Mouse (Mus musculus): ENCODE results near the gene Lrp6.

Gene Lrp6

GRCm38 (mm10) chr6:134566818-134567485 lies at the start of gene Lrp6:
Lrp6 (minus strand) TSS chr6:134566965.
- peak; percentile 65 for DNase-seq (ENCODE audit: low read depth)

GRCm38 (mm10) chr6:134614723-134615648 lies 48.2 kb upstream of the Lrp6 start:
- peak; percentile 77 for DNase-seq (ENCODE audit: low read depth)

GRCm38 (mm10) chr6:134614322-134614721 lies 47.6 kb upstream of the Lrp6 start:
- DNase-seq (ENCODE audit: low read depth): no peak

DNA sequence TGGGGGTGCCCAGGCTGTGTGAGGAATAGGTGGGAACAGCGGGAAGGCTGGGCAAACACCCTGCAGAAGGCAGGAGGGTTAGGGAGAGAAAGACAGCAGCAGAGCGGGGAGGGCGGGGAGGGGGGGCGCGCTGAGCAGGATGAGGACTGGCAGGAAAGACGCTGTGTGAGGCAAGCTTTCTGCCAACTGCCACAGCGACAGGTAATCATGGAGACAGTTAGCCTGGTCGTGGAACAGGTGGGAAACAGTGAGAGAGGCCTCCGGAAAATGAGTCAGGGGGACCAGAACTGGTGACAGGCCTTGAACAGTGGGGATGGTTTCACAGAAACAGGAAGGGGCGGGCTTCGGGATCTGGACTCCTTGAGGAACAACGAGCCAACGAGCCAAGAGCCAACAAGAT lies 45.1 kb upstream of the Lrp6 start:
- DNase-seq (ENCODE audit: low read depth): no peak

- DNase-seq (ENCODE audit: low read depth): no peak
These were observed 43.6 kb upstream of the Lrp6 start for GRCm38 (mm10) chr6:134610380-134610779.

DNA sequence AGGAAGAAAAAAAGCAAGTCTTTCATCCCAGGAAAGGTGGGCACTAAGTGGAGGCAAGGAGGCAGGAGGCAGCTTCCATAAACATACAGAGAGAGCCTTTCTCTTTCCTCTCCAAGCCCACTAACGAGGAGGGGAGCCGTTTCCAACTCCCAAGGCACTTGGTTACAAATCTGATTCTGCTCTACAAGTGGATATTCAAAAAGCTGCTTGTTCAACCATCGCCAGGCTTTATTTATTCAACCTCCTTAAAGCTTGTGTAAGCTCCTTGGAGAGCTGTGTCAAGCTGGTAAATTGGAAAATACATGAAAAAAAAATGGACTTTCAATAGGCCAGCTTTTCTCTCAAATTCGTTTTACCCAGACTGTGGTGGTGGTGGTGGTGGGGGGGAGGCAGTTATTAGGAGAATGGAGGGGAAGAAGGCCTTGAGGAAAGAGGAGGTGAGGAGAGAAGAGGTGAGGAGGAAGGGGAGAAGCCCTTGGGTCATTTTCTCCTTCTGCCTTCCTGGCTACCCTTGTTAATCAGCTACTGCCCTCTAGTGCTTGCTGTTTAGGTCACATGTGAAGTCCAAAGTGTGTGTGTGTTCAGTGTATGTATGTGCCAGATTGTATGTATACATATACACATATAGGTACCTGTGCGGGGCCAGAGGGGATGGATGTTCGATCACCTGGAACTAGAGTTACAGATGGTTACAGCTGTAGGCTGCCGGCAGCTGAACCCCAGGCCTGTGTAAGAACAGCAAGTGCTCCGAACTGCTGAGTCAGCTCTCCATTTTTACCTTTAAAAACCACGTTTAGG lies 40.4 kb upstream of the Lrp6 start:
- DNase-seq (ENCODE audit: low read depth): peak; percentile 21

DNA sequence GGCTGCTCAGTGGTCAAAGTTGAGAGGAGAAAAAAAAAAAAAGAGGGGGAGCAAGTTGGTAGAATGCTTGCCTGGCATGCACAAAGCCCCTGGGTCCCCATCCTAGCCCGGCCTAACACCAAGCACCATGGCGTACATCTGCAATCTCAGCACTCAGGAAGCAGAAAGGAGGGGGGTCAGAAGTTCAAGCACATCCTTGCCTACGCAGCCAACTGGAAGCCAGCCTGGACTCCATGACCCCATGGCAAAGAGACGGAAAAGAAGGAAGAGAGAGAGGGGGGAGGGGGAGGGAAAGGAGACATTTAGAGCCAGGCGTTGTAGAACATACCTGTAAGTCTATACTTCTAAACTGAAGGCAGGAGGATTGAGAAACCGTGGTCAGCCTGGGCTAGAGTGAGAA lies 39.8 kb upstream of the Lrp6 start:
- no peak for DNase-seq (ENCODE audit: low read depth)

DNA sequence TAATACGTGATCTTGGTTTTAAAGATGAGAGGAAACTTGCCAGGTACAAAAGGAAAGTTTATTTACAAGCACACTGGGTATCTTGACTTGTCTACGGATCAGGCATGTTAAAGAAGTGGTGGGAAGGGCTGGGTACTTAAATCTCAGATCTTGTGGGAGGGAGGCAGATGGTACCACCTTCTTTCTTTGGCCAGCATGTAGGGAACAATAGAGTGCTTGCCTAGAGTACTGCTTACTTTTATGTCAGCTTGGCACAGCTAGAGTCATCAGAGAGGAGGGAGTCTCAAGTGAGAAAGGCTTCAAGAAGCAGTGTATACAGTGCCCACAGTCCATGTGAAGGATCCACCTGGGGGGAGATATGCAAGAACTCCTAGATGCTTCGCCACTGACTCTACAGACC lies 38.4 kb upstream of the Lrp6 start:
- DNase-seq (ENCODE audit: low read depth): no peak

DNA sequence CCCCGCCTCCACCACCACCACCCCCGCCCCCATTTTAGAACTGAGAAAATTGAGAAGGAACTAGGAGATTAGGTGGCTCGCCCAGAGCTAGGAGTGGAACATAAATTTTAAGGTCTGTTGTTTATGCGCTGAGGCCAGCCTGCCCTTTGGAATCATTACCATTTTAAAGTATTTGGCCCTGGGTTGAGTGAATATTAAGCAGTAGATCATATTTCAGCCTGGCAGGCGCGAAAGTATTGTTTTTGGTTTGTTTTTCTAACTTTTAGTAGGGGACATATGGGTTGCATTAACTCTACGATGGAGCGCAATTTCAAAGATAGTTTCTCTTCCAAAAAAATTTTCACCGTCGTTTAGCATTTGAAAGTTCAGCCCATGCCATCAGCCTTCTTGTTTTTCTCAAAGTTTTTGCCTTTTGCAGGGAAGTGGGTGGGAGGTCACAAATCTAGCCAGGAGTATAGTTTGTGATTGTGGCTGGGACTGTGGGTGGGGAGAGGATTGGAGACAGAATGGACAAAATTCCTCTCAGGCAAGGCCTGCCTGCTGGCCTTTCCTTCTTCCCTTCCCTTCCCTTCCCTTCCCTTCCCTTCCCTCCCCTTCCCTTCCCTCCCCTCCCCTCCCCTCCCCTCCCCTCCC lies 35.7 kb upstream of the Lrp6 start:
- DNase-seq (ENCODE audit: low read depth): no peak

GRCm38 (mm10) chr6:134601766-134602165 lies 35.0 kb upstream of the Lrp6 start:
- no peak for DNase-seq (ENCODE audit: low read depth)

- peak; percentile 31 for DNase-seq (ENCODE audit: low read depth)
These were observed 34.4 kb upstream of the Lrp6 start for GRCm38 (mm10) chr6:134601130-134601529.

DNA sequence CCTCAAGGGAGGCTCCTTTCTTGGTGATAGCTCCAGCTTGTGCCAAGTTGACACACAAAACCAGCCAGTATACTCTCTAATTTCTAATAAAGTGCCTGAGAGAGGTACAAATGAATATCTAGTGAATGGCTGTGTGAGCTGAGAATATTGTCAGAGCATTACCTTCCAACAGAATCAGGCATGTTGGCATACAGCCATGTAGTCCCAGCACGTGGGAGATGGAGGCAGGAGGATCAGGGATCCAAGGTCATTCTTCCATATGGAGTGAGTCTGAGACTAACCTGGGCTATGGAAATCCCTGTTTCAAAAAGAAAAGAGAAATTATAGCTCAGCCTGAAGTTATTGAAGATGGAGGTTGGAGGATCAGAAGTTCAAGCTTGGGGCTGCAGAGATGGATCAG lies 32.5 kb upstream of the Lrp6 start:
- DNase-seq (ENCODE audit: low read depth): no peak

GRCm38 (mm10) chr6:134597651-134598229 lies 31.0 kb upstream of the Lrp6 start:
- DNase-seq (ENCODE audit: low read depth): no peak

GRCm38 (mm10) chr6:134594569-134595442 lies 28.0 kb upstream of the Lrp6 start:
- no peak for DNase-seq (ENCODE audit: low read depth)

DNA sequence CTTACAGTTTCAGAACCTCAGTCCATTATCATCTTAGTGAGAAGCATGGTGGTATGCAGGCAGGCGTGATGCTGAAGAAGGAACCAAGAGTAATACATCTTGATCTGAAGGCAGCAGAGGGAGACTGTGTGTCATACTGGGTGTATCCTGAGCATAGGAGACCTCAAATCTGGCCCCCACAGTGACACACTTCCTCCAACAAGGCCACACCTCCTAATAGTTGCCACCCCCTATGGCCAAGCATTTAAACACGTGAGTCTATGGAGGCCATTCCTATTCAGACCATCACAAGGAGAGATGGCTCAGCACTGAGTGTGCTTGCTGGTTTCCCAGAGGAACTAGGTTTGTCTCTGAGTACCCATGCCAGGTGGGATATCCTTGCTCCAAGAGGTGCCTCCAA lies 24.8 kb upstream of the Lrp6 start:
- no peak for DNase-seq (ENCODE audit: low read depth)

- DNase-seq (ENCODE audit: low read depth): no peak
These were observed 19.5 kb upstream of the Lrp6 start for GRCm38 (mm10) chr6:134586241-134586640.

DNA sequence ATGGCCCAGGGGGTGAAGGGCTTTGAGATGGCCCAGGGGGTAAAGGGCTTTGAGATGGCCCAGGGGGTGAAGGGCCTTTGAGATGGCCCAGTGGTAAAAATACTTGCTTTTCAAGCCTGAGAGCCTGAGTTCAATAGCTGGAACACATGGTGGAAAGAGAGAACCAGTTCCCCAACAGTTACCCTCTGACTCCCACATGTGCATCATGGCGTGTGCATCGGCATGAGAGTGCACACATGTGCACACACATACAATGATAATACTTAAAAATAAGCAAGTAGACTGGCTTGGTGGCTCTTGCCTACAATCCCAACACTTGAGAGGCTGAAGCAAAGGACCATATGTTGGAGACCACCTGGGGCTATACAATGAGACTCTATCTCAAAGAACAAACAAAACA lies 17.9 kb upstream of the Lrp6 start:
- no peak for DNase-seq (ENCODE audit: low read depth)

GRCm38 (mm10) chr6:134582110-134582509 lies 15.3 kb upstream of the Lrp6 start:
- no peak for DNase-seq (ENCODE audit: low read depth)

- DNase-seq (ENCODE audit: low read depth): no peak
These were observed 12.7 kb upstream of the Lrp6 start for GRCm38 (mm10) chr6:134579506-134579905.

DNA sequence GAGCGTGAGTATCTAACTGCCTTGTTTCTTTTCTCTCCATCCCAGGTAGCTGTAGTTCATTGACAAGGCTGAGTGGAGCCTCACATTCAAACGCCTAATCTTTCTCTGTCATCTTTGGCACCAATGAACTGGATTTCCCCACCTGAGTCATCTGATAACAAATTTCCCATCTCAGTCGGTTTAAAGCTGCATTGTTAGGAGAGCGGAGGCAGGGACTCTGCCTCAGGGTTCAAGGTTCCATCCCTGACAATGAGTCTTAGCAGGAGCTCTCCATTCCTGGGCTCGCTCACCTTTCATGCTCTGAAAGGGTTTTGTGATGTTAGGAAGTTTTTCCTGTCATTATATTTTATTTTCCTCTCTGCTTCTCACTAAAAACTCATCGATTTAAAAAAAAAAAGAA lies 11.3 kb upstream of the Lrp6 start:
- DNase-seq (ENCODE audit: low read depth): no peak

GRCm38 (mm10) chr6:134575288-134575741 lies 8.6 kb upstream of the Lrp6 start:
- no peak for DNase-seq (ENCODE audit: low read depth)
